Mouse (Mus musculus) fat pad, adult 2 months (tissue): ENCODE data around the gene Stra6.

Experiments
- DNase-seq: peaks from one replicate; pipeline ENCODE4 v3.0.0-alpha.2; 2011; ENCODE audit warnings: low read depth, low spot score; ENCODE audit errors: extremely low read depth

Gene Stra6

GRCm38 (mm10) chr9:58049186-58049585 lies 14.4 kb upstream of the Stra6 start:
- no peak for DNase-seq

- no peak for DNase-seq
Measured at GRCm38 (mm10) chr9:58049861-58050260, 13.7 kb upstream of the Stra6 start.

- no peak for DNase-seq
Measured at GRCm38 (mm10) chr9:58051937-58052336, 11.7 kb upstream of the Stra6 start.

- no peak for DNase-seq
Measured at GRCm38 (mm10) chr9:58053102-58053501, 10.5 kb upstream of the Stra6 start.

GRCm38 (mm10) chr9:58053544-58053943 lies 10.0 kb upstream of the Stra6 start:
- no peak for DNase-seq

GRCm38 (mm10) chr9:58054032-58054431 lies 9.6 kb upstream of the Stra6 start:
- DNase-seq: no peak

- no peak for DNase-seq
Measured at GRCm38 (mm10) chr9:58055666-58056065, 7.9 kb upstream of the Stra6 start.

GRCm38 (mm10) chr9:58059920-58060319 lies 3.7 kb upstream of the Stra6 start:
- no peak for DNase-seq

GRCm38 (mm10) chr9:58060677-58061667 lies 2.6 kb upstream of the Stra6 start:
- DNase-seq: no peak

- no peak for DNase-seq
Measured at GRCm38 (mm10) chr9:58065532-58065931, 1.9 kb downstream of the Stra6 start.

GRCm38 (mm10) chr9:58065977-58066730 lies 2.6 kb downstream of the Stra6 start:
- DNase-seq: no peak

GRCm38 (mm10) chr9:58066731-58067095 lies 3.1 kb downstream of the Stra6 start:
- DNase-seq: no peak

GRCm38 (mm10) chr9:58067546-58067945 lies 4.0 kb downstream of the Stra6 start:
- DNase-seq: no peak

GRCm38 (mm10) chr9:58074561-58074960 lies 11.0 kb downstream of the Stra6 start:
- no peak for DNase-seq

- no peak for DNase-seq
Measured at GRCm38 (mm10) chr9:58084586-58084985, 21.0 kb downstream of the Stra6 start.

GRCm38 (mm10) chr9:58085074-58085473 lies 21.5 kb downstream of the Stra6 start:
- DNase-seq: no peak

GRCm38 (mm10) chr9:58086203-58086602 lies 22.6 kb downstream of the Stra6 start:
- DNase-seq: no peak

GRCm38 (mm10) chr9:58086861-58087260 lies 23.3 kb downstream of the Stra6 start:
- DNase-seq: no peak

- DNase-seq: no peak
Measured at GRCm38 (mm10) chr9:58087277-58087998, 23.9 kb downstream of the Stra6 start.

- no peak for DNase-seq
Measured at GRCm38 (mm10) chr9:58091623-58092425, 28.2 kb downstream of the Stra6 start.
